ENCODE assay signal across 17 mouse cellular contexts in genomic region chr4:116048130-116048920, GRCm38 (mm10). TPM values are rescaled to one million over a fixed set of nuclear protein-coding genes. Genes with fewer than 3 reads are reported as not detected.
DNase-seq lines count a peak whose midpoint lies in the region; ATAC-seq lines count a peak whose summit lies in the region.
"Had no signal": no experiment of that assay in that cellular context is flagged by ENCODE, and none has a peak within 500 bp of the region (broad histone marks: within the 10 kb centered on the region; RNA-seq: fewer than 3 reads in every experiment).

No protein-coding gene starts in this region.

- H3K4me3 ChIP-seq in limb, embryonic 13.5 days: no peak overlapping the region
- no peak overlapping the region for H3K4me3 ChIP-seq in limb, embryonic 10.5 days
- no peak overlapping the region for H3K4me3 ChIP-seq in hindbrain, embryonic 11.5 days (ENCODE audit: low read depth, low read length)
- H3K4me3 ChIP-seq in midbrain, embryonic 16.5 days (ENCODE audit: low read depth, low read length): no peak overlapping the region
- H3K4me3 ChIP-seq: limb, embryonic 12.5 days; neural tube, embryonic 12.5 days had no signal

- 0 out of 2 replicates have a peak overlapping the region, but pooled peaks have one; percentile 26 for H3K9ac ChIP-seq in limb, embryonic 13.5 days
- no peak overlapping the region for H3K9ac ChIP-seq in hindbrain, embryonic 11.5 days (ENCODE audit: low read depth, low read length)
- H3K9ac ChIP-seq in midbrain, embryonic 16.5 days (ENCODE audit: low read depth, low read length): no peak overlapping the region
- H3K9ac ChIP-seq: limb, embryonic 12.5 days; neural tube, embryonic 12.5 days had no signal

- no peak overlapping the region for H3K27ac ChIP-seq in limb, embryonic 13.5 days
- H3K27ac ChIP-seq in limb, embryonic 10.5 days: no peak overlapping the region
- H3K27ac ChIP-seq in hindbrain, embryonic 11.5 days (ENCODE audit: low read depth, low read length): no peak overlapping the region
- H3K27ac ChIP-seq in midbrain, embryonic 16.5 days (ENCODE audit: low read length): no peak overlapping the region
- H3K27ac ChIP-seq: limb, embryonic 12.5 days; macrophage; neural tube, embryonic 12.5 days had no signal

- H3K4me2 ChIP-seq in limb, embryonic 13.5 days (replicated peaks): no peak overlapping the region
- H3K4me2 ChIP-seq in hindbrain, embryonic 11.5 days (replicated peaks; ENCODE audit: low read depth, low read length): no peak overlapping the region
- H3K4me2 ChIP-seq in midbrain, embryonic 16.5 days (ENCODE audit: low read length): no peak overlapping the region
- H3K4me2 ChIP-seq: limb, embryonic 12.5 days; neural tube, embryonic 12.5 days had no signal

- DNase-seq in limb, embryonic 10.5 days (ENCODE audit: low spot score): no peak
- peak; percentile 68 for DNase-seq in gastrocnemius, adult 18-20 months (ENCODE audit: low spot score)
- peak; percentile 92 to 95 for DNase-seq in lung, adult 18-20 months
- peak; percentile 21 for DNase-seq in skeletal muscle tissue, adult 2 months (ENCODE audit: low read depth, low spot score)
- no peak for DNase-seq in hindbrain, embryonic 11.5 days (ENCODE audit: low spot score)
- DNase-seq: cerebellum, adult 18-20 months; embryo, embryonic 11 days; kidney, adult 11 months; kidney, postnatal 4 days; layer of hippocampus, postnatal 36 days; midbrain, embryonic 14.5 days had no signal

- 77% methylated on average over 7 of the region's 7 CpGs for WGBS in limb, embryonic 13.5 days
- WGBS in limb, embryonic 10.5 days: 84% methylated on average over 7 of the region's 7 CpGs
- 81% methylated on average over 7 of the region's 7 CpGs for WGBS in hindbrain, embryonic 11.5 days
- 89% methylated on average over 7 of the region's 7 CpGs for WGBS in midbrain, embryonic 16.5 days

- peaks cover 31% of the 10 kb centered on the region for H3K36me3 ChIP-seq in limb, embryonic 13.5 days
- H3K36me3 ChIP-seq in limb, embryonic 10.5 days: peaks cover 24% of the 10 kb centered on the region
- H3K36me3 ChIP-seq in hindbrain, embryonic 11.5 days (ENCODE audit: control insufficient read depth, insufficient read depth, low read length): no peaks in the 10 kb centered on the region
- no peaks in the 10 kb centered on the region for H3K36me3 ChIP-seq in midbrain, embryonic 16.5 days (ENCODE audit: control insufficient read depth, insufficient read depth, low read length)

- peaks cover 7% of the 10 kb centered on the region for H3K4me1 ChIP-seq in limb, embryonic 13.5 days
- H3K4me1 ChIP-seq in limb, embryonic 10.5 days: peaks cover 10% of the 10 kb centered on the region
- 0 out of 2 replicates have a peak, but pooled peaks cover 4% of the 10 kb centered on the region for H3K4me1 ChIP-seq in hindbrain, embryonic 11.5 days (replicated peaks; ENCODE audit: control insufficient read depth, insufficient read depth, low read length)
- peaks cover 6% of the 10 kb centered on the region; the same call in 1 of the 2 replicates for H3K4me1 ChIP-seq in midbrain, embryonic 16.5 days (ENCODE audit: control insufficient read depth, insufficient read depth, low read length)

- H3K27me3 ChIP-seq in limb, embryonic 13.5 days: no peaks in the 10 kb centered on the region
- no peaks in the 10 kb centered on the region for H3K27me3 ChIP-seq in limb, embryonic 10.5 days (ENCODE audit: low read depth, poor library complexity, severe bottlenecking)
- no peaks in the 10 kb centered on the region for H3K27me3 ChIP-seq in hindbrain, embryonic 11.5 days (ENCODE audit: control insufficient read depth, insufficient read depth, low read length)
- H3K27me3 ChIP-seq in midbrain, embryonic 16.5 days (ENCODE audit: control insufficient read depth, insufficient read depth, low read depth, low read length): no peaks in the 10 kb centered on the region
- H3K27me3 ChIP-seq: CH12.LX; limb, embryonic 12.5 days; neural tube, embryonic 12.5 days had no signal

- no peaks in the 10 kb centered on the region for H3K9me3 ChIP-seq in limb, embryonic 13.5 days
- no peaks in the 10 kb centered on the region for H3K9me3 ChIP-seq in limb, embryonic 10.5 days (replicated peaks)
- H3K9me3 ChIP-seq in hindbrain, embryonic 11.5 days (ENCODE audit: control insufficient read depth, low read length): no peaks in the 10 kb centered on the region
- no peaks in the 10 kb centered on the region for H3K9me3 ChIP-seq in midbrain, embryonic 16.5 days (replicated peaks; ENCODE audit: control insufficient read depth, low read length, poor library complexity, severe bottlenecking)
- H3K9me3 ChIP-seq: limb, embryonic 12.5 days; neural tube, embryonic 12.5 days had no signal

- ATAC-seq in limb, embryonic 13.5 days (ENCODE audit: low FRiP score, low read depth): no peak
- ATAC-seq in hindbrain, embryonic 11.5 days (ENCODE audit: low FRiP score): no peak
- ATAC-seq in midbrain, embryonic 16.5 days: no peak

RNA-seq across cellular contexts. Expression of gene Nsun4, which starts 5.4 kb away (rescaled TPM):
- 19.8 and 20.0 TPM in 2 replicates for polyA plus RNA-seq in limb, embryonic 13.5 days (2015; fragmentation: Nextera tagmentation; extraction: Ambion mirVana)
- 16.5 and 17.8 TPM in 2 replicates for polyA plus RNA-seq in limb, embryonic 10.5 days (2016; fragmentation: Nextera tagmentation; extraction: Ambion mirVana)
- total RNA-seq in gastrocnemius, adult 18-20 months (2021): 10 to 100 TPM; 13.2 to 14.2 TPM
- polyA plus RNA-seq in hindbrain, embryonic 11.5 days (2014; fragmentation: Nextera tagmentation; extraction: Ambion mirVana): 19.3 and 20.7 TPM in 2 replicates
- polyA plus RNA-seq in midbrain, embryonic 16.5 days (2015; fragmentation: Nextera tagmentation; extraction: Ambion mirVana): 9.9 and 11.3 TPM in 2 replicates

RNA-seq across cellular contexts. Expression of gene Uqcrh, which starts 26.5 kb away (rescaled TPM):
- 456 and 481 TPM in 2 replicates for polyA plus RNA-seq in limb, embryonic 13.5 days (2015; fragmentation: Nextera tagmentation; extraction: Ambion mirVana)
- polyA plus RNA-seq in limb, embryonic 10.5 days (2016; fragmentation: Nextera tagmentation; extraction: Ambion mirVana): 486 and 492 TPM in 2 replicates
- total RNA-seq in gastrocnemius, adult 18-20 months (2021): 100 to 1,000 TPM; 730 to 801 TPM
- polyA plus RNA-seq in hindbrain, embryonic 11.5 days (2014; fragmentation: Nextera tagmentation; extraction: Ambion mirVana): 413 and 425 TPM in 2 replicates
- polyA plus RNA-seq in midbrain, embryonic 16.5 days (2015; fragmentation: Nextera tagmentation; extraction: Ambion mirVana): 367 and 376 TPM in 2 replicates

RNA-seq across cellular contexts. Expression of gene Lrrc41, which starts 26.7 kb away (rescaled TPM):
- 83.1 and 86.8 TPM in 2 replicates for polyA plus RNA-seq in limb, embryonic 13.5 days (2015; fragmentation: Nextera tagmentation; extraction: Ambion mirVana)
- polyA plus RNA-seq in limb, embryonic 10.5 days (2016; fragmentation: Nextera tagmentation; extraction: Ambion mirVana): 73.4 and 81.0 TPM in 2 replicates
- total RNA-seq in gastrocnemius, adult 18-20 months (2021): 10 to 100 TPM; 18.1 to 18.2 TPM
- 65.5 and 72.3 TPM in 2 replicates for polyA plus RNA-seq in hindbrain, embryonic 11.5 days (2014; fragmentation: Nextera tagmentation; extraction: Ambion mirVana)
- 73.7 and 74.6 TPM in 2 replicates for polyA plus RNA-seq in midbrain, embryonic 16.5 days (2015; fragmentation: Nextera tagmentation; extraction: Ambion mirVana)

RNA-seq across cellular contexts. Expression of gene Faah, which starts 30.6 kb away (rescaled TPM):
- 0.61 and 0.75 TPM in 2 replicates for polyA plus RNA-seq in limb, embryonic 13.5 days (2015; fragmentation: Nextera tagmentation; extraction: Ambion mirVana)
- polyA plus RNA-seq in limb, embryonic 10.5 days (2016; fragmentation: Nextera tagmentation; extraction: Ambion mirVana): 0.49 and 0.58 TPM in 2 replicates
- under 1 TPM; 0.09 to 0.19 TPM for total RNA-seq in gastrocnemius, adult 18-20 months (2021)
- polyA plus RNA-seq in hindbrain, embryonic 11.5 days (2014; fragmentation: Nextera tagmentation; extraction: Ambion mirVana): 3.9 and 4.1 TPM in 2 replicates
- 25.9 and 27.3 TPM in 2 replicates for polyA plus RNA-seq in midbrain, embryonic 16.5 days (2015; fragmentation: Nextera tagmentation; extraction: Ambion mirVana)

Comparison
In these comparisons a context has a peak if more than half of its experiments do, and no peak if none do; other contexts are left out.
1. DNase-seq: peak in gastrocnemius, adult 18-20 months (single experiment), lung, adult 18-20 months (2 of 2) and skeletal muscle tissue, adult 2 months (single experiment); none in limb, embryonic 10.5 days (single experiment) and hindbrain, embryonic 11.5 days (single experiment).